Mouse (Mus musculus) bone marrow, adult 2 months (tissue): ENCODE measurements around the gene Lgalsl. TPM values are rescaled to one million over a fixed set of nuclear protein-coding genes. Genes with fewer than 3 reads are reported as not detected.

Source experiments
- H3K27ac ChIP-seq: fragments of 200-500 bp; 2 replicates; pipeline ENCODE4 v1.5.1; 2012; ENCODE audit warnings: low read depth, mild to moderate bottlenecking, control low read depth, inconsistent platforms, low read length; ENCODE audit not compliant: control insufficient read depth, poor library complexity, insufficient read depth
- H3K4me1 ChIP-seq: fragments of 200-500 bp; 2 replicates; pipeline ENCODE4 v1.6.1; 2011; ENCODE audit warnings: low read length; ENCODE audit not compliant: control insufficient read depth, insufficient read depth
- H3K4me3 ChIP-seq: fragments of 200-500 bp; replicated peaks from 2 replicates; pipeline ENCODE3; 2011; ENCODE audit warnings: mild to moderate bottlenecking, low read depth, low read length, control low read depth; ENCODE audit not compliant: control insufficient read depth
- CTCF ChIP-seq: fragments of 200-500 bp; IDR thresholded peaks from 2 replicates; pipeline ENCODE4 v1.5.1; 2011; ENCODE audit warnings: low read length, control low read depth; ENCODE audit not compliant: control insufficient read depth, insufficient read depth
- POLR2A ChIP-seq: fragments of 200-500 bp; IDR thresholded peaks from 2 replicates; pipeline ENCODE4 v1.6.1; 2011; ENCODE audit warnings: low read depth, mild to moderate bottlenecking, control low read depth, low read length, borderline replicate concordance; ENCODE audit not compliant: control insufficient read depth
- WGBS: fragments of 180-500 bp; shearing (Covaris S2); methylation state at CpG from one replicate; pipeline ENCODE4 v1.1.7; 2018; 5-methylcytosine and 5-hydroxymethylcytosine counted together
- polyA plus RNA-seq: library from polyadenylated mRNA; stranded (reverse); fragments of >200 nt; gene quantifications from 2 replicates; pipeline ENCODE4 v1.2.4, GENCODE M21; 2011; ENCODE audit warnings: low replicate concordance; ENCODE audit not compliant: missing spikeins, insufficient read depth, insufficient read length

Gene Lgalsl
- polyA plus RNA-seq, 1 experiment, result 12.2 TPM

GRCm38 (mm10) chr11:20864647-20865046 lies 33.8 kb upstream of the Lgalsl start:
- TF ChIP-seq POLR2A (no peak), CTCF (no peak)
- 73% methylated on average over 6 of the region's 6 CpGs for WGBS
- H3K4me1 ChIP-seq, result no peaks in the 10 kb centered on the region

DNA sequence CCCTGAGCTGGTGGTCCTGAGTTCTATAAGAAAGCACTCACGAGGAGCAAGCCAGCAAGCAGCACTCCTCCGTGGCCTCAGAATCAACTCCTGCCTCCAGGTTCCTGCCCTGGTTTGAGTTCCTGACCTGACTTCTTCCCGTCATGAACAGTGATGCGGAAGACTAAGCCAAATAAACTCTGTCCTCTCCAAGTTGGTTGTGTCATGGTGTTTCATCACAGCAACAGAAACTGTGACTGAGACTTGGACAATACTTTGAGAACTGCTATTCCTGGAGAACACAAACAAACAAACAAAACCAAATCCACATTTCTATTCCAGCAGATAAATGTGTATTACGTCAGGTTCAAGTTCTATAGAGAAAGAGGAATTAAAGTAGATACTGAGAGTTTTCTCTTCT lies 31.2 kb upstream of the Lgalsl start:
- Histone ChIP-seq H3K4me3 (no peak overlapping the region), H3K27ac (no peak overlapping the region), H3K4me1 (no peaks in the 10 kb centered on the region)
- TF ChIP-seq POLR2A (no peak), CTCF (no peak)
- WGBS, result 86% methylated on average over 5 of the region's 5 CpGs

More at GRCm38 (mm10) chr11:20864647-20865046, 33.8 kb upstream of the Lgalsl start:
- no peak overlapping the region for H3K4me3 ChIP-seq
- H3K27ac ChIP-seq, result no peak overlapping the region

- TF ChIP-seq POLR2A (no peak), CTCF (no peak)
- Histone ChIP-seq H3K27ac (no peak overlapping the region), H3K4me3 (no peak overlapping the region), H3K4me1 (no peaks in the 10 kb centered on the region)
- WGBS, result 77% methylated on average over 3 of the region's 3 CpGs
These were observed 29.5 kb upstream of the Lgalsl start for GRCm38 (mm10) chr11:20860351-20860750.

DNA sequence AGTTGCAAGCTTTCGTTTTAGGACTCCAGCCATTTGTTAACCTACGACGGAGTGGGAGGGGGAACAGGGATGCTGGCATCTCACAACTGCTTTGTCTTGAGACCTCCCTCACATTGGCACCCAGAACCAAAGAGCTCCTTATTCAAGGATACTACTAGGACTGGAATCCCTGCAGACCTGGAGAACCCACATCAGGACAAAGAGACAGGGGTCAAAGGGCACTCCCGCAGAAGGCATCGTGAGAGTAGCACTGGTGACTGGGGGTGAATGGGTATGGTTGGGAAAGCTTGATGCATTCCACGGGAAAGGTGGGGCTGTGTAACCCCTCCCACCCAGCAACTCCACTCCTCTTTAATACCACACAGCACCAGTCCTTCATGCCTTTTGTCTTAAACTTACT lies 29.0 kb upstream of the Lgalsl start:
- 80% methylated on average over 6 of the region's 6 CpGs for WGBS
- Histone ChIP-seq H3K4me3 (no peak overlapping the region), H3K4me1 (no peaks in the 10 kb centered on the region), H3K27ac (no peak overlapping the region)
- TF ChIP-seq CTCF (no peak), POLR2A (no peak)

DNA sequence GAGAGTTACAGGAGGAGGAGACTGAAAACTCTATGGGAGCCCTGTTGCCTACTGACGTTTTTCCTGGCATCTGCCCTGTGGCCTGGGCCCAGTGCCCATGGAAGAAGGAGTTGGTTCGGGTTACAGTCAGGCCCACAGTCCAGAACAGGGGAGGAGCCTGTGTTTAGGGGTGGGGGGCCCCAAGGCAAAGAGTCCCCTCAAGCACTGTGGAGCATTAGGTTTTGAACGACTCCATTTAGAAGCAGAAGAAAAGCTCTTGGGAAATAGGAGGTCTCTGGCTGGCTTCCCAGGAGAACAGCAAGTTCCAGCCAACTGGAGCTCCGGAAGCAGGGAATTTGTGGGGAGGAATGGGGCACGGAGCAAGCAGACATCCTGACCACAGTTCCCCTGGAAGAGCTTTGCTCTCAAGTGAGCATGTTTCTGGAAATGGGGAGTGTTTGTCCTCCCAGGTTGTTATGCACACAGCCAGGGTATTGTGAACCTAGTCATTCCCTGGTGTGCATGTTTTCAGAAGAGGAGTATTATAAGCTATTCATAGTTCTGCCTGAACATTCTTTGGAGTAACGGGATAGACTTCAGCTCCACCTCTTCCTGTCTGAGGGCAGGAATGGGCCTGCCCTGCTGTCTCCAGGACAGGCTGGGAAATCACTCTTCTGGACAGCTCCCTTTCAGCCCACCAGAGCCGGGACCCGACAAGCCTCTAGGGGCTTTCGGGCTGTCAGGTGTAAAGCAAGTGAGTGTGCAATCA lies 28.2 kb upstream of the Lgalsl start:
- TF ChIP-seq POLR2A (no peak), CTCF (no peak)
- H3K4me3 ChIP-seq, result no peak overlapping the region
- no peak overlapping the region for H3K27ac ChIP-seq
- WGBS, result 60% methylated on average over 9 of the region's 9 CpGs
- no peaks in the 10 kb centered on the region for H3K4me1 ChIP-seq

- no peak overlapping the region for H3K4me3 ChIP-seq
- H3K4me1 ChIP-seq, result no peaks in the 10 kb centered on the region
- 78% methylated on average over 4 of the region's 4 CpGs for WGBS
- no peak for TF ChIP-seq CTCF
- no peak for TF ChIP-seq POLR2A
- no peak overlapping the region for H3K27ac ChIP-seq
These were observed 27.1 kb upstream of the Lgalsl start for GRCm38 (mm10) chr11:20857921-20858320.

- H3K4me3 ChIP-seq, result no peak overlapping the region
- H3K4me1 ChIP-seq, result no peaks in the 10 kb centered on the region
- 87% methylated on average over 4 of the region's 4 CpGs for WGBS
- TF ChIP-seq CTCF (no peak), POLR2A (no peak)
- no peak overlapping the region for H3K27ac ChIP-seq
These were observed 23.3 kb upstream of the Lgalsl start for GRCm38 (mm10) chr11:20854032-20854741.

DNA sequence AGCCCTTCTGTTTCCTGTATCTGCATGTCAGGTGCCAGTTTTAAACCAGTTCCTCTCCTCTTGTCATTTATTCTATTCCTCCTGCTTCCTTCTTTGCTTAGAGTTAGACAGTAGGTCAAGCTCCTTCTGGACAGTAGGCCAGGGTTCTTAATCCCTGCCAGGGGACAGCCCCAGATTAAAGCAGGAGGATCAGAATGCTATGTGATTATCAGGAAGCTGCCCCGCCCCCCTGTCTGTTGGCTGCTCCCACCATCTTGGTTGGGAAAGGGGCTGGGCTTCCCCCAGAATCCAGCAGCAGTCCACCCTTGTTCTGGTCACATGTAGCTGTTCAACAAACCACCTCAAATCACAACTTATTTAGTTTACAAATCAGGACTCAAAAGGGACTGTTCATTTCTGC lies 19.3 kb upstream of the Lgalsl start:
- WGBS, result 55% methylated on average over 1 of the region's 1 CpGs
- no peak overlapping the region for H3K4me3 ChIP-seq
- H3K4me1 ChIP-seq, result no peaks in the 10 kb centered on the region
- TF ChIP-seq CTCF (no peak), POLR2A (no peak)
- H3K27ac ChIP-seq, result no peak overlapping the region
